Mouse (Mus musculus) layer of hippocampus, adult 18-20 months (tissue): ENCODE measurements around the gene Olfr593. TPM values are rescaled to one million over a fixed set of nuclear protein-coding genes. Genes with fewer than 3 reads are reported as not detected.
"Not testable (repeated sequence)": the region's sequence is repeated elsewhere in the genome, so short reads cannot be mapped to it uniquely, and the experiment has no call there.

Experiments used
- DNase-seq, 2 experiments: peaks; one replicate each; pipeline ENCODE4 v3.0.0; 2022; ENCODE audit warnings: low spot score in 2 of 2
- long read RNA-seq: library from polyadenylated mRNA; stranded (forward); transcript quantifications from one replicate; pipeline ENCODE4 v2.0.0, GENCODE M21; 2021
- microRNA-seq, 2 experiments: library from miRNA; unstranded; fragments of <30 nt; microRNA quantifications; one replicate each; pipeline ENCODE4 v1.2.0; 2021
- total RNA-seq, 2 experiments: library from RNA; stranded (reverse); gene quantifications; 2 replicates each; pipeline ENCODE4 v1.2.3; 2021

The Olfr593 gene
- total RNA-seq: not detected
- long read RNA-seq: 0 reads

- DNase-seq: no peak
These were observed at the start of gene Olfr593 for GRCm38 (mm10) chr7:103211562-103211961. Olfr593 (plus strand) TSS chr7:103211862.

GRCm38 (mm10) chr7:103169697-103170096 is 42.0 kb upstream of the Olfr593 start:
- DNase-seq: no peak

GRCm38 (mm10) chr7:103178240-103178639 is 33.4 kb upstream of the Olfr593 start, which contains the start of gene Olfr591:
Olfr591 (minus strand) TSS chr7:103178340.
- DNase-seq: no peak

DNA sequence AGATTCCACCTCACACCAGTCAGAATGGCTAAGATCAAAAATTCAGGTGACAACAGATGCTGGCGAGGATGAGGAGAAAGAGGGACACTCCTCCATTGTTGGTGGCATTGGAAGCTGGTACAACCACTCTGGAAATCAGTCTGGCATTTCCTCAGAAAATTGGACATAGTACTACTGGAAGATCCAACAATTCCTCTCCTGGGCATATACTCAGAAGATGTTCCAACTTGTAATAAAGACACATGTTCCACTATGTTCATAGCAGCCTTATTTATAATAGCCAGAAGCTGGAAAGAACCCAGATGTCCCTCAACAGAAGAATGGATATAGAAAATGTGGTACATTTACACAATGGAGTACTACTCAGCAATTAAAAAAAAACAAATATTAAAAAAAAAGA is 27.2 kb upstream of the Olfr593 start, which contains the start of gene Olfr592:
Gene Olfr592 (plus strand): TSS at position 301 of the 400 bp plus-strand sequence.
- DNase-seq: not testable (repeated sequence)

DNA sequence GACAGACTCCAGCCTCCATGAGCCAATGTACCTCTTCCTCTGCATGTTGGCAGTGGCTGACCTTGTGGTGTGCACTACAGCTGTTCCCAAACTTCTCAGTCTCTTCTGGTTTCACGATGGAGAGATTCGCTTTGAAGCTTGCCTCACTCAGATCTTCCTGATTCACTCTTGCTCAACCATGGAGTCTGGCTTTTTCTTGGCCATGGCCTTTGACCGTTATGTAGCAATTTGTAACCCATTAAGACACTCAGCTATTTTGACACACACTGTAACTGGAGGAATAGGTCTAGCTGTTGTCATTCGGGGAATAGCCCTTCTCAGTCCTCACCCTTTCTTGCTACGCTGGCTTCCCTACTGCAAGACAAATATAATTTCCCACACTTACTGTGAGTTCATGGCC is 388 bp downstream of the Olfr593 start:
- DNase-seq: not testable (repeated sequence)

GRCm38 (mm10) chr7:103216696-103217095 is 5.0 kb downstream of the Olfr593 start, which contains the start of gene Olfr594:
Olfr594 (plus strand) TSS chr7:103216996.
- no peak for DNase-seq

DNA sequence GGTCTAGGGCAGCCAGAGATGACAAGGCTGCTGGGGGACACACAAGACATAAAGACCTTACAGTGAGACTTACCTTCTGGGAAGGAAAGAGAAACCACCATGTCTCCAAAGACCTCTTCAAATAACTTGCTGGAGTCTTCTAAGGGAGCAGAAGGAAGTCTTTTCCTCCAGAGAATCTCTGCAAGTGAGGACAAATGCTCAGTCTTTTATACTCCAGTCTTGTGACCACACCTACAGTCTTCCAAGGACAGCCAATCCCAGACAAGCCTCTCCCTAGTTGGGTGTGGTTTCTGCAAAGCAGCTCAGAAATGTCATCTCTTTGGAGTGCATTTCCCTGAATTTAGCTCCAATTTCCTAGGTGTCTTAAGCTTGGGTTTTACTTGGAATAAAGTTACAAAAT is 40.7 kb downstream of the Olfr593 start, which contains the start of gene Usp17ld:
Gene Usp17ld (minus strand): TSS at position 101 of the 400 bp plus-strand sequence.
- not testable (repeated sequence) for DNase-seq

Small RNA genes lying within 50 kb of the gene (microRNA-seq; reads per million reads assigned to microRNA genes)
- gene Gm25171: 0 reads per million in 2 experiments

Other genes with a start within 250 kb of the Olfr593 start
- gene Olfr576, start 249.2 kb upstream of the Olfr593 start, total RNA-seq: not detected
- gene Olfr577, start 235.9 kb upstream of the Olfr593 start, total RNA-seq: not detected
- gene Olfr578, start 222.5 kb upstream of the Olfr593 start, total RNA-seq: not detected
- gene Olfr582, start 173.8 kb upstream of the Olfr593 start, total RNA-seq: not detected
- not detected for gene Olfr583, start 160.6 kb upstream of the Olfr593 start, total RNA-seq
- gene Olfr584, start 130.0 kb upstream of the Olfr593 start, total RNA-seq: not detected
- gene Olfr585, start 114.1 kb upstream of the Olfr593 start, total RNA-seq: not detected
- not detected for gene Olfr586, start 86.2 kb upstream of the Olfr593 start, total RNA-seq
- gene Olfr588-ps1, start 71.0 kb upstream of the Olfr593 start, total RNA-seq: not detected
- not detected for gene Olfr589, start 55.5 kb upstream of the Olfr593 start, total RNA-seq
- gene Olfr591, start 33.5 kb upstream of the Olfr593 start, total RNA-seq: not detected
- gene Olfr592, start 27.1 kb upstream of the Olfr593 start, total RNA-seq: not detected
- not detected for gene Olfr594, start 5.1 kb downstream of the Olfr593 start, total RNA-seq
- not detected for gene Usp17ld, start 40.6 kb downstream of the Olfr593 start, total RNA-seq
- not detected for gene Olfr596, start 93.8 kb downstream of the Olfr593 start, total RNA-seq
- gene Olfr597, start 104.5 kb downstream of the Olfr593 start, total RNA-seq: not detected
- not detected for gene Olfr598, start 111.7 kb downstream of the Olfr593 start, total RNA-seq
- not detected for gene Olfr599, start 124.1 kb downstream of the Olfr593 start, total RNA-seq
- not detected for gene Olfr600, start 137.8 kb downstream of the Olfr593 start, total RNA-seq
- not detected for gene Olfr601, start 150.8 kb downstream of the Olfr593 start, total RNA-seq
- not detected for gene Olfr603, start 174.3 kb downstream of the Olfr593 start, total RNA-seq
- not detected for gene Usp17lc, start 203.2 kb downstream of the Olfr593 start, total RNA-seq
- not detected for gene Olfr605, start 233.6 kb downstream of the Olfr593 start, total RNA-seq
- not detected for gene Olfr606, start 237.2 kb downstream of the Olfr593 start, total RNA-seq